Mouse (Mus musculus) embryonic facial prominence, embryonic 10.5 days (tissue): Measurements from ENCODE around the gene Plekha1. TPM values are rescaled to one million over a fixed set of nuclear protein-coding genes. Genes with fewer than 3 reads are reported as not detected.

Experiments used
- DNase-seq: peaks from one replicate; pipeline ENCODE4 v3.0.0-alpha.2; 2017; ENCODE audit warnings: low spot score
- H3K27ac ChIP-seq: fragments of 300-500 bp; sonication (generic); replicated peaks from 2 replicates; pipeline ENCODE4 v1.5.1; 2016; ENCODE audit warnings: mild to moderate bottlenecking
- H3K27me3 ChIP-seq: fragments of 300-500 bp; sonication (generic); replicated peaks from 2 replicates; pipeline ENCODE4 v1.6.1; 2016; ENCODE audit warnings: low read depth, mild to moderate bottlenecking; ENCODE audit not compliant: poor library complexity, severe bottlenecking
- H3K36me3 ChIP-seq: fragments of 300-500 bp; sonication (generic); replicated peaks from 2 replicates; pipeline ENCODE4 v1.6.1; 2016; ENCODE audit warnings: mild to moderate bottlenecking, moderate library complexity
- H3K4me1 ChIP-seq: fragments of 300-500 bp; sonication (generic); 2 replicates; pipeline ENCODE4 v1.6.1; 2016
- H3K4me3 ChIP-seq: fragments of 300-500 bp; sonication (generic); 2 replicates; pipeline ENCODE4 v1.5.1; 2016; ENCODE audit warnings: mild to moderate bottlenecking, moderate library complexity
- H3K9me3 ChIP-seq: fragments of 300-500 bp; sonication (generic); 2 replicates; pipeline ENCODE4 v1.6.1; 2016; ENCODE audit warnings: mild to moderate bottlenecking
- WGBS: fragments of 180-500 bp; shearing (Covaris S2); methylation state at CpG from one replicate; pipeline ENCODE4 v1.1.7; 2016; 5-methylcytosine and 5-hydroxymethylcytosine counted together
- polyA plus RNA-seq: library from polyadenylated mRNA; unstranded; fragments of >200 nt; fragmentation: Nextera tagmentation; extraction: Ambion mirVana; gene quantifications from 2 replicates; pipeline ENCODE4 v1.2.1, GENCODE M21; 2016

Plekha1 gene
- polyA plus RNA-seq = 37.5 and 41.3 TPM in 2 replicates

GRCm38 (mm10) chr7:130865613-130866591, at the start of gene Plekha1:
TSS of gene Plekha1 (plus strand) at chr7:130865756.
- DNase-seq = peak; percentile 98
- Histone ChIP-seq H3K36me3 (no peaks in the 10 kb centered on the region), H3K4me3 (peak within 1 kb of the TSS; percentile 76), H3K27ac (peak within 1 kb of the TSS; percentile 93), H3K27me3 (peaks cover 31% of the 10 kb centered on the region), H3K4me1 (peaks cover 22% of the 10 kb centered on the region), H3K9me3 (no peaks in the 10 kb centered on the region)
- under 1% methylated on average over 113 of the region's 114 CpGs for WGBS

GRCm38 (mm10) chr7:130816243-130816642, 49.3 kb upstream of the Plekha1 start:
- Histone ChIP-seq H3K27me3 (peaks cover 3% of the 10 kb centered on the region; the same call in 1 of the 2 replicates), H3K4me3 (no peak overlapping the region), H3K27ac (no peak overlapping the region), H3K9me3 (no peaks in the 10 kb centered on the region), H3K36me3 (no peaks in the 10 kb centered on the region), H3K4me1 (0 out of 2 replicates have a peak, but pooled peaks cover 4% of the 10 kb centered on the region)
- 84% methylated on average over 7 of the region's 7 CpGs for WGBS
- no peak for DNase-seq

- H3K27ac ChIP-seq = no peak overlapping the region
- 82% methylated on average over 5 of the region's 5 CpGs for WGBS
- no peaks in the 10 kb centered on the region for H3K9me3 ChIP-seq
- H3K36me3 ChIP-seq = no peaks in the 10 kb centered on the region
- DNase-seq = no peak
- no peak overlapping the region for H3K4me3 ChIP-seq
- 0 out of 2 replicates have a peak, but pooled peaks cover 3% of the 10 kb centered on the region for H3K27me3 ChIP-seq
- no peaks in the 10 kb centered on the region for H3K4me1 ChIP-seq
Observed at GRCm38 (mm10) chr7:130818813-130819212, 46.7 kb upstream of the Plekha1 start.

GRCm38 (mm10) chr7:130819624-130820023, 45.9 kb upstream of the Plekha1 start:
- Histone ChIP-seq H3K9me3 (no peaks in the 10 kb centered on the region), H3K27me3 (0 out of 2 replicates have a peak, but pooled peaks cover 3% of the 10 kb centered on the region), H3K36me3 (no peaks in the 10 kb centered on the region), H3K4me3 (no peak overlapping the region), H3K4me1 (no peaks in the 10 kb centered on the region), H3K27ac (no peak overlapping the region)
- no peak for DNase-seq
- 83% methylated on average over 10 of the region's 10 CpGs for whole genome bisulfite sequencing

- no peaks in the 10 kb centered on the region for H3K4me1 ChIP-seq
- H3K36me3 ChIP-seq = no peaks in the 10 kb centered on the region
- no peak for DNase-seq
- 74% methylated on average over 9 of the region's 9 CpGs for WGBS
- 0 out of 2 replicates have a peak, but pooled peaks cover 3% of the 10 kb centered on the region for H3K27me3 ChIP-seq
- no peak overlapping the region for H3K4me3 ChIP-seq
- no peak overlapping the region for H3K27ac ChIP-seq
- H3K9me3 ChIP-seq = no peaks in the 10 kb centered on the region
Observed at GRCm38 (mm10) chr7:130823992-130824391, 41.6 kb upstream of the Plekha1 start.

GRCm38 (mm10) chr7:130826343-130826742, 39.2 kb upstream of the Plekha1 start:
- Histone ChIP-seq H3K4me3 (no peak overlapping the region), H3K9me3 (no peaks in the 10 kb centered on the region), H3K27ac (no peak overlapping the region), H3K36me3 (no peaks in the 10 kb centered on the region), H3K27me3 (0 out of 2 replicates have a peak, but pooled peaks cover 4% of the 10 kb centered on the region), H3K4me1 (no peaks in the 10 kb centered on the region)
- DNase-seq = no peak
- WGBS = 81% methylated on average over 3 of the region's 3 CpGs

- Histone ChIP-seq H3K4me1 (no peaks in the 10 kb centered on the region), H3K9me3 (no peaks in the 10 kb centered on the region), H3K36me3 (no peaks in the 10 kb centered on the region), H3K4me3 (no peak overlapping the region), H3K27me3 (0 out of 2 replicates have a peak, but pooled peaks cover 4% of the 10 kb centered on the region), H3K27ac (no peak overlapping the region)
- WGBS = 61% methylated on average over 3 of the region's 3 CpGs
- peak; percentile 55 for DNase-seq
Observed at GRCm38 (mm10) chr7:130827431-130827830, 38.1 kb upstream of the Plekha1 start.

- H3K36me3 ChIP-seq = no peaks in the 10 kb centered on the region
- no peaks in the 10 kb centered on the region for H3K4me1 ChIP-seq
- peaks cover 8% of the 10 kb centered on the region; the same call in 1 of the 2 replicates for H3K27me3 ChIP-seq
- H3K9me3 ChIP-seq = no peaks in the 10 kb centered on the region
- no peak overlapping the region for H3K4me3 ChIP-seq
- DNase-seq = no peak
- 89% methylated on average over 9 of the region's 9 CpGs for WGBS
- H3K27ac ChIP-seq = no peak overlapping the region
Observed at GRCm38 (mm10) chr7:130827844-130828403, 37.6 kb upstream of the Plekha1 start.

GRCm38 (mm10) chr7:130828475-130828874, 37.1 kb upstream of the Plekha1 start:
- WGBS = 87% methylated on average over 10 of the region's 10 CpGs
- Histone ChIP-seq H3K36me3 (no peaks in the 10 kb centered on the region), H3K27me3 (peaks cover 13% of the 10 kb centered on the region; the same call in 1 of the 2 replicates), H3K4me1 (no peaks in the 10 kb centered on the region), H3K27ac (no peak overlapping the region), H3K9me3 (no peaks in the 10 kb centered on the region), H3K4me3 (no peak overlapping the region)
- DNase-seq = no peak

- Histone ChIP-seq H3K36me3 (no peaks in the 10 kb centered on the region), H3K27ac (no peak overlapping the region), H3K4me3 (no peak overlapping the region), H3K4me1 (peaks cover 22% of the 10 kb centered on the region), H3K27me3 (peaks cover 33% of the 10 kb centered on the region), H3K9me3 (no peaks in the 10 kb centered on the region)
- DNase-seq = no peak
- WGBS = 91% methylated on average over 5 of the region's 5 CpGs
Observed at GRCm38 (mm10) chr7:130831586-130831985, 34.0 kb upstream of the Plekha1 start.

GRCm38 (mm10) chr7:130834299-130834698, 31.3 kb upstream of the Plekha1 start:
- Histone ChIP-seq H3K27me3 (peaks cover 42% of the 10 kb centered on the region), H3K4me1 (peaks cover 47% of the 10 kb centered on the region)

GRCm38 (mm10) chr7:130834958-130835861, 30.3 kb upstream of the Plekha1 start:
- Histone ChIP-seq H3K4me1 (peaks cover 47% of the 10 kb centered on the region), H3K27ac (peak overlapping the region; percentile 70), H3K4me3 (no peak overlapping the region), H3K9me3 (no peaks in the 10 kb centered on the region), H3K36me3 (no peaks in the 10 kb centered on the region), H3K27me3 (peaks cover 42% of the 10 kb centered on the region)
- peak; percentile 47 for DNase-seq
- 11% methylated on average over 18 of the region's 18 CpGs for WGBS

More at GRCm38 (mm10) chr7:130834299-130834698, 31.3 kb upstream of the Plekha1 start:
- Histone ChIP-seq H3K9me3 (no peaks in the 10 kb centered on the region), H3K27ac (no peak overlapping the region), H3K4me3 (no peak overlapping the region), H3K36me3 (no peaks in the 10 kb centered on the region)
- DNase-seq = peak; percentile 97
- WGBS = 16% methylated on average over 21 of the region's 21 CpGs
